ENCODE assay signal across 8 mouse cellular contexts in genomic region chr6:145339956-145340656, GRCm38 (mm10).
A peak's percentile ranks its signal among the peaks of the same experiment; 100 is the strongest.
DNase-seq lines count a peak whose midpoint lies in the region; ATAC-seq lines count a peak whose summit lies in the region.

No protein-coding gene starts in this region.

- peak; percentile 44 for ATAC-seq in hindbrain, embryonic 11.5 days (ENCODE audit: low FRiP score)

- WGBS in hindbrain, embryonic 11.5 days: under 1% methylated on average over 21 of the region's 21 CpGs

- H3K27ac ChIP-seq in hindbrain, embryonic 11.5 days (ENCODE audit: low read depth, low read length): peak overlapping the region; percentile 17

- H3K36me3 ChIP-seq in hindbrain, embryonic 11.5 days (ENCODE audit: control insufficient read depth, insufficient read depth, low read length): no peaks in the 10 kb centered on the region

- peak overlapping the region; percentile 87 for H3K4me2 ChIP-seq in hindbrain, embryonic 11.5 days (replicated peaks; ENCODE audit: low read depth, low read length)

- peak; percentile 57 for DNase-seq in Muller cell, postnatal 12 days (ENCODE audit: inconsistent ontology term)
- DNase-seq in cerebellum, adult 18-20 months: peak; percentile 59 to 64
- peak; percentile 57 to 63 for DNase-seq in frontal cortex, postnatal 10 days (ENCODE audit: low spot score in 2 of 2)
- peak; percentile 72 for DNase-seq in hindbrain, embryonic 11.5 days (ENCODE audit: low spot score)
- DNase-seq in layer of hippocampus, postnatal 14 days (ENCODE audit: low spot score in 2 of 2): peak; percentile 30 to 48
- peak; percentile 87 for DNase-seq in lung, postnatal 4 days
- DNase-seq in right cerebral cortex, adult 2 months (ENCODE audit: low spot score in 2 of 2): peak; percentile 51 to 60
- peak; percentile 59 for DNase-seq in urinary bladder, postnatal 25 days (ENCODE audit: low spot score)

- H3K4me1 ChIP-seq in hindbrain, embryonic 11.5 days (replicated peaks; ENCODE audit: control insufficient read depth, insufficient read depth, low read length): no peaks in the 10 kb centered on the region

- peak overlapping the region; percentile 42 for H3K9ac ChIP-seq in hindbrain, embryonic 11.5 days (ENCODE audit: low read depth, low read length)

- no peaks in the 10 kb centered on the region; the same call in 1 of the 2 replicates for H3K27me3 ChIP-seq in hindbrain, embryonic 11.5 days (ENCODE audit: control insufficient read depth, insufficient read depth, low read length)

- peak overlapping the region; percentile 41 for H3K4me3 ChIP-seq in hindbrain, embryonic 11.5 days (ENCODE audit: low read depth, low read length)

- H3K9me3 ChIP-seq in hindbrain, embryonic 11.5 days (ENCODE audit: control insufficient read depth, low read length): no peaks in the 10 kb centered on the region

Comparison
In these comparisons a context has a peak if more than half of its experiments do, and no peak if none do; other contexts are left out.
1. Peak in every context shown above with its lines: DNase-seq, ATAC-seq, H3K4me3 ChIP-seq and H3K27ac ChIP-seq.